Comparison of ENCODE assay signal across 8 mouse cellular contexts in the genomic region with DNA sequence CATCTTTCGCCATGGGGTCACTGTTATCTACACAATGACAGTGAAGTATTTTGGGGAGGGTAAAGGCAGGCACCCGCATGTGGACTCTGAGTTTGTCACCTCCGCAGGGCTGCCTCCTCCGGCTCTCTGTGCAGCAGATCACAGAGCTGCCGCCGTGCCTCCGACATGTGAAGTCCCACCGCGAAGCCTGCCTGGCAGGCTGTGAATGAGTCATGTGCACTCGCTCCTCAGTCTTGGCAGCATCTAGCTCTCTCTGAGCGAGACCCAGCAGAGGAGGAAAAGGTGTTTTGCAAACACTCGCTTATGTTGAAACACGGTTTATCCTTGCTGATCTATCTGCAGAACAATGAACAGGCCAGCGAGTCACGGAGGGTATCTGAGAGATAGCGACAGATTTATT. TPM values are rescaled to one million over a fixed set of nuclear protein-coding genes. Genes with fewer than 3 reads are reported as not detected.
DNase-seq lines count a peak whose midpoint lies in the region; ATAC-seq lines count a peak whose summit lies in the region.

No protein-coding gene starts in this region.

- no peak overlapping the region for H3K4me3 ChIP-seq in limb, embryonic 11.5 days (ENCODE audit: low read depth, low read length)
- no peak overlapping the region for H3K4me3 ChIP-seq in limb, embryonic 10.5 days
- no peak overlapping the region for H3K4me3 ChIP-seq in heart, embryonic 14.5 days (ENCODE audit: control insufficient read depth in 1 of 2, insufficient read depth in 1 of 2, low read depth in 1 of 2, low read length in 2 of 2)

- no peaks in the 10 kb centered on the region for H3K4me1 ChIP-seq in limb, embryonic 11.5 days (ENCODE audit: control insufficient read depth, insufficient read depth, low read length)
- peaks cover 7% of the 10 kb centered on the region; the same call in 1 of the 2 replicates for H3K4me1 ChIP-seq in limb, embryonic 10.5 days
- peaks cover 0 to 9% of the 10 kb centered on the region in 2 experiments; a peak in 2 of 4 replicates for H3K4me1 ChIP-seq in heart, embryonic 14.5 days (ENCODE audit: control insufficient read depth in 2 of 2, insufficient read depth in 2 of 2, low read length in 2 of 2)

- H3K27ac ChIP-seq in limb, embryonic 11.5 days (replicated peaks; ENCODE audit: low read depth, low read length) = no peak overlapping the region
- no peak overlapping the region for H3K27ac ChIP-seq in limb, embryonic 10.5 days
- H3K27ac ChIP-seq in heart, embryonic 14.5 days (replicated peaks in 1 of 2; ENCODE audit: control insufficient read depth in 1 of 2, insufficient read depth in 1 of 2, low read depth in 2 of 2, low read length in 2 of 2) = no peak overlapping the region

- no peaks in the 10 kb centered on the region for H3K27me3 ChIP-seq in limb, embryonic 11.5 days (ENCODE audit: control insufficient read depth, insufficient read depth, low read length)
- H3K27me3 ChIP-seq in limb, embryonic 10.5 days (ENCODE audit: low read depth, poor library complexity, severe bottlenecking) = no peaks in the 10 kb centered on the region
- H3K27me3 ChIP-seq in heart, embryonic 14.5 days (ENCODE audit: control insufficient read depth, insufficient read depth, low read length) = no peaks in the 10 kb centered on the region

- intact Hi-C loops in left cerebral cortex, postnatal 4 days (cut with DNase I) = no loop called here

- DNase-seq in limb, embryonic 11.5 days (ENCODE audit: low spot score) = peak; percentile 23
- no peak for DNase-seq in limb, embryonic 10.5 days (ENCODE audit: low spot score)
- DNase-seq in brain, embryonic 18.5 days (ENCODE audit: low read depth, low spot score) = peak; percentile 14
- peak; percentile 37 for DNase-seq in left cerebral cortex, postnatal 4 days
- DNase-seq in right cerebral cortex, postnatal 36 days (ENCODE audit: low spot score in 2 of 2) = peak; percentile 71 to 80
- DNase-seq in gastrocnemius, postnatal 25 days = no peak

- no peaks in the 10 kb centered on the region for H3K9me3 ChIP-seq in limb, embryonic 11.5 days (ENCODE audit: control insufficient read depth, low read length)
- H3K9me3 ChIP-seq in limb, embryonic 10.5 days (replicated peaks) = no peaks in the 10 kb centered on the region
- H3K9me3 ChIP-seq in heart, embryonic 14.5 days (ENCODE audit: control insufficient read depth, low read length) = no peaks in the 10 kb centered on the region

- no peak overlapping the region for H3K4me2 ChIP-seq in limb, embryonic 11.5 days (ENCODE audit: low read depth, severe bottlenecking)
- H3K4me2 ChIP-seq in heart, embryonic 14.5 days (ENCODE audit: low read length) = peak overlapping the region; percentile 3; the same call in 1 of the 2 replicates

- H3K9ac ChIP-seq in limb, embryonic 11.5 days (ENCODE audit: low read length) = no peak overlapping the region
- H3K9ac ChIP-seq in heart, embryonic 14.5 days (ENCODE audit: low read length) = no peak overlapping the region

- no peaks in the 10 kb centered on the region for H3K36me3 ChIP-seq in limb, embryonic 11.5 days (ENCODE audit: control insufficient read depth, insufficient read depth, low read length)
- no peaks in the 10 kb centered on the region for H3K36me3 ChIP-seq in limb, embryonic 10.5 days
- no peaks in the 10 kb centered on the region for H3K36me3 ChIP-seq in heart, embryonic 14.5 days (ENCODE audit: control insufficient read depth, insufficient read depth, low read length)

- no peak for ATAC-seq in limb, embryonic 11.5 days (ENCODE audit: insufficient number of reproducible peaks, low FRiP score, low TSS enrichment, low read depth)
- no peak for ATAC-seq in heart, embryonic 14.5 days (ENCODE audit: insufficient number of reproducible peaks, insufficient read depth, low FRiP score, low read depth)
- ATAC-seq in activated CD4-positive, CD25-positive, alpha-beta regulatory T cell, adult 4 months = no peak

- 80% methylated on average over 16 of the region's 16 CpGs for WGBS in limb, embryonic 11.5 days
- WGBS in limb, embryonic 10.5 days = 79% methylated on average over 16 of the region's 16 CpGs
- 30% methylated on average over 16 of the region's 16 CpGs for WGBS in heart, embryonic 14.5 days

RNA-seq across cellular contexts. Expression of a gene that starts 35.3 kb away (rescaled TPM):
- 4.3 and 5.1 TPM in 2 replicates for polyA plus RNA-seq in limb, embryonic 11.5 days (2014; fragmentation: Nextera tagmentation; extraction: Ambion mirVana)
- polyA plus RNA-seq in limb, embryonic 10.5 days (2016; fragmentation: Nextera tagmentation; extraction: Ambion mirVana) = 4.3 and 4.7 TPM in 2 replicates
- polyA plus RNA-seq in heart, embryonic 14.5 days (2014; fragmentation: Nextera tagmentation; extraction: Ambion mirVana) = 2.8 and 2.9 TPM in 2 replicates
- total RNA-seq in left cerebral cortex, postnatal 4 days (2021) = 1 to 10 TPM; 7.4 to 7.5 TPM
- 1 to 10 TPM; 2.4 to 2.5 TPM for total RNA-seq in gastrocnemius, postnatal 25 days (2021)
- polyA plus RNA-seq in activated CD4-positive, CD25-positive, alpha-beta regulatory T cell, adult 4 months (2017; shearing (Covaris generic)) = under 1 TPM; 0.55 to 0.67 TPM

Comparison
In these comparisons a context has a peak if more than half of its experiments do, and no peak if none do; other contexts are left out.
1. DNase-seq: peak in limb, embryonic 11.5 days (single experiment), brain, embryonic 18.5 days (single experiment), left cerebral cortex, postnatal 4 days (single experiment) and right cerebral cortex, postnatal 36 days (2 of 2); none in limb, embryonic 10.5 days (single experiment) and gastrocnemius, postnatal 25 days (single experiment).